10 mouse cellular contexts compared by ENCODE assay signal in the genomic region with DNA sequence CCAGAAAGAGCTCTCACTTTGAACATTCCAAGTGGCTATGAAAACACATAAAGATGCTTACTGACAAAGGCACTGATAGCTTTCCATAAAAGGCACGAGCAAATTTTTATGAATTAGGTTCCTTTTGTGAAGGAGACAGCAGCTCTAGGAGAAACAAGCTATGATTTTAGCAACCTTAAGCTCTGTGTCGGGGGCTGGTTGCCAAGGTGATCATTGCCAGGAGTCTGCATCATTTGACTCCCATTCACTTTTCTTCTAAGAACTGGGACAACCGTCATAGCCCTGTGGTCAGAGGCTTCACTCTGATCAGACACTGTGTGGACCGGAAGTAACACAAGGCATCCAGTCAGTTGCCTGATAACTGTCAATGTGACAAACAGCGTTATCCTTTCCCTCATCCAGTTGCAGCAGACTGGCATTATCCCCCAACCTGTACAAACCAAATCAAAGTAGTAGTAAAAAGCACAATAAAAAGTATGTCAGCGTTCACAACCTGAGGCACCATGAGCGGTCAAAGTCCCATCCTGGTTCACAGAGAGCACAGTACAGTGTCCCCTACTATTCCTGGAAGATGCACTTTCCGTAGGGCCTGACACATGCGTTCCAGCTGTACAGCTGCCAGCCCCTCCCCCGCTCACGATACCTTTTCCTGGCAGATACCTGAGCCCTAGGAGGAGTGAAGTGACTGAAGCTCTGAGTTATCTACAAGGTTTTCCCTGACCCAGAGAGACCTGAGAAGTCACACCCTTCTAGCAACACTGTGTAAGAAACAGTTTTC.
DNase-seq lines count a peak whose midpoint lies in the region; ATAC-seq and TF ChIP-seq lines count a peak whose summit lies in the region.
"Had no signal": no experiment of that assay in that cellular context is flagged by ENCODE, and none has a peak within 500 bp of the region (broad histone marks: within the 10 kb centered on the region; RNA-seq: fewer than 3 reads in every experiment).

No protein-coding gene starts in this region.

- H3K36me3 ChIP-seq in hindbrain, embryonic 13.5 days, result peaks cover 5% of the 10 kb centered on the region; the same call in 1 of the 2 replicates
- H3K36me3 ChIP-seq in hindbrain, embryonic 10.5 days, result peaks cover 6% of the 10 kb centered on the region; the same call in 1 of the 2 replicates
- no peaks in the 10 kb centered on the region; the same call in 1 of the 2 replicates for H3K36me3 ChIP-seq in midbrain, postnatal 0 days (ENCODE audit: insufficient read depth, low read length)
- no peaks in the 10 kb centered on the region for H3K36me3 ChIP-seq in midbrain, embryonic 14.5 days (ENCODE audit: control insufficient read depth, insufficient read depth, low read length)
- H3K36me3 ChIP-seq: hindbrain, embryonic 15.5 days; liver, embryonic 12.5 days had no signal

- no peak for ATAC-seq in hindbrain, embryonic 13.5 days (ENCODE audit: low FRiP score)
- ATAC-seq in midbrain, postnatal 0 days (ENCODE audit: low FRiP score), result no peak
- no peak for ATAC-seq in midbrain, embryonic 14.5 days (ENCODE audit: low FRiP score, low TSS enrichment)
- ATAC-seq: liver, embryonic 12.5 days had no signal

- 0 out of 2 replicates have a peak, but pooled peaks cover 4% of the 10 kb centered on the region for H3K27me3 ChIP-seq in hindbrain, embryonic 13.5 days
- H3K27me3 ChIP-seq in hindbrain, embryonic 10.5 days (ENCODE audit: insufficient read depth, poor library complexity, severe bottlenecking), result no peaks in the 10 kb centered on the region
- H3K27me3 ChIP-seq in midbrain, postnatal 0 days (ENCODE audit: insufficient read depth, low read length), result no peaks in the 10 kb centered on the region
- no peaks in the 10 kb centered on the region for H3K27me3 ChIP-seq in midbrain, embryonic 14.5 days (ENCODE audit: control insufficient read depth, insufficient read depth, low read length)
- H3K27me3 ChIP-seq: hindbrain, embryonic 15.5 days; liver, embryonic 12.5 days had no signal

- H3K4me2 ChIP-seq in hindbrain, embryonic 13.5 days, result no peak overlapping the region
- H3K4me2 ChIP-seq in midbrain, postnatal 0 days (ENCODE audit: low read depth, low read length, poor library complexity, severe bottlenecking), result no peak overlapping the region
- H3K4me2 ChIP-seq in midbrain, embryonic 14.5 days (ENCODE audit: low read length), result no peak overlapping the region
- H3K4me2 ChIP-seq: hindbrain, embryonic 15.5 days; liver, embryonic 12.5 days had no signal

- TF ChIP-seq CTCF in midbrain, postnatal 0 days (IDR thresholded peaks at IDR 0.05), result no peak

- 77% methylated on average over 11 of the region's 11 CpGs for WGBS in hindbrain, embryonic 13.5 days
- WGBS in hindbrain, embryonic 10.5 days, result 83% methylated on average over 11 of the region's 11 CpGs
- 68% methylated on average over 11 of the region's 11 CpGs for WGBS in midbrain, postnatal 0 days
- 82% methylated on average over 11 of the region's 11 CpGs for WGBS in midbrain, embryonic 14.5 days

- H3K4me1 ChIP-seq in hindbrain, embryonic 13.5 days (replicated peaks), result peaks cover 53% of the 10 kb centered on the region
- peaks cover 12% of the 10 kb centered on the region for H3K4me1 ChIP-seq in hindbrain, embryonic 10.5 days (replicated peaks)
- peaks cover 16% of the 10 kb centered on the region for H3K4me1 ChIP-seq in midbrain, postnatal 0 days (ENCODE audit: insufficient read depth, low read length)
- peaks cover 25% of the 10 kb centered on the region for H3K4me1 ChIP-seq in midbrain, embryonic 14.5 days (ENCODE audit: control insufficient read depth, insufficient read depth, low read length)
- H3K4me1 ChIP-seq: liver, embryonic 12.5 days had no signal

- H3K9ac ChIP-seq in hindbrain, embryonic 13.5 days, result no peak overlapping the region
- H3K9ac ChIP-seq in midbrain, postnatal 0 days (replicated peaks; ENCODE audit: low read length, poor library complexity, severe bottlenecking), result no peak overlapping the region
- H3K9ac ChIP-seq in midbrain, embryonic 14.5 days (replicated peaks; ENCODE audit: low read length), result no peak overlapping the region
- H3K9ac ChIP-seq: hindbrain, embryonic 15.5 days; liver, embryonic 12.5 days had no signal

- DNase-seq in hindbrain, embryonic 10.5 days (ENCODE audit: low spot score), result no peak
- peak; percentile 46 for DNase-seq in midbrain, postnatal 0 days (ENCODE audit: low spot score)
- no peak for DNase-seq in midbrain, embryonic 14.5 days
- peak; percentile 37 to 49 for DNase-seq in heart, postnatal 14 days
- peak; percentile 60 to 68 for DNase-seq in right cerebral cortex, postnatal 10 days (ENCODE audit: low spot score in 2 of 2)
- no peak for DNase-seq in spleen, postnatal 10 days (ENCODE audit: low spot score in 2 of 2)
- DNase-seq: lung, postnatal 14 days had no signal

- no peaks in the 10 kb centered on the region for H3K9me3 ChIP-seq in hindbrain, embryonic 13.5 days
- H3K9me3 ChIP-seq in hindbrain, embryonic 10.5 days, result no peaks in the 10 kb centered on the region
- H3K9me3 ChIP-seq in midbrain, postnatal 0 days (ENCODE audit: low read length), result no peaks in the 10 kb centered on the region
- no peaks in the 10 kb centered on the region for H3K9me3 ChIP-seq in midbrain, embryonic 14.5 days (ENCODE audit: control insufficient read depth, low read length)
- H3K9me3 ChIP-seq: hindbrain, embryonic 15.5 days; liver, embryonic 12.5 days had no signal

- no peak overlapping the region for H3K4me3 ChIP-seq in hindbrain, embryonic 13.5 days
- H3K4me3 ChIP-seq in hindbrain, embryonic 10.5 days, result no peak overlapping the region
- no peak overlapping the region for H3K4me3 ChIP-seq in midbrain, postnatal 0 days (ENCODE audit: low read depth, low read length)
- H3K4me3 ChIP-seq in midbrain, embryonic 14.5 days (replicated peaks; ENCODE audit: low read depth, low read length), result no peak overlapping the region
- H3K4me3 ChIP-seq: hindbrain, embryonic 15.5 days; liver, embryonic 12.5 days had no signal

- H3K27ac ChIP-seq in hindbrain, embryonic 13.5 days, result peak overlapping the region; percentile 18; the same call in 1 of the 2 replicates
- H3K27ac ChIP-seq in hindbrain, embryonic 10.5 days, result no peak overlapping the region
- H3K27ac ChIP-seq in midbrain, postnatal 0 days (ENCODE audit: low read depth, low read length), result no peak overlapping the region
- H3K27ac ChIP-seq in midbrain, embryonic 14.5 days (replicated peaks; ENCODE audit: low read depth, low read length), result no peak overlapping the region
- H3K27ac ChIP-seq: hindbrain, embryonic 15.5 days; liver, embryonic 12.5 days had no signal

- intact Hi-C loops in heart, postnatal 14 days (cut with DNase I), result no loop called here

Comparison
In these comparisons a context has a peak if more than half of its experiments do, and no peak if none do; other contexts are left out.
1. DNase-seq: peak in midbrain, postnatal 0 days (single experiment), heart, postnatal 14 days (2 of 2) and right cerebral cortex, postnatal 10 days (2 of 2); none in hindbrain, embryonic 10.5 days (single experiment), midbrain, embryonic 14.5 days (single experiment) and spleen, postnatal 10 days (0 of 2).